Mouse (Mus musculus): ENCODE measurements around the gene Cdh13. TPM values are rescaled to one million over a fixed set of nuclear protein-coding genes. Genes with fewer than 3 reads are reported as not detected.
A peak's percentile ranks its signal among the peaks of the same experiment; 100 is the strongest.

Cdh13 gene
- polyA plus RNA-seq, 1 experiment from 2014 or later = 18.2 TPM

GRCm38 (mm10) chr8:119158628-119159027 is 875.1 kb downstream of the Cdh13 start:
- H3K4me3 ChIP-seq (ENCODE audit: low read depth, low read length) = no peak overlapping the region
- no peak overlapping the region for H3K27ac ChIP-seq (ENCODE audit: low read depth)
- DNase-seq (ENCODE audit: low spot score) (no peak), ATAC-seq (replicated peaks; ENCODE audit: low FRiP score, low TSS enrichment, low read depth) (no peak)
- H3K9ac ChIP-seq (ENCODE audit: low read length) = no peak overlapping the region
- H3K36me3 ChIP-seq (ENCODE audit: control insufficient read depth, insufficient read depth, low read length) = no peaks in the 10 kb centered on the region
- no peaks in the 10 kb centered on the region for H3K4me1 ChIP-seq (replicated peaks; ENCODE audit: control insufficient read depth, insufficient read depth, low read length)
- WGBS = 87% methylated on average over 5 of the region's 5 CpGs
- no peaks in the 10 kb centered on the region for H3K9me3 ChIP-seq (ENCODE audit: control insufficient read depth, low read length)
- H3K27me3 ChIP-seq (replicated peaks; ENCODE audit: control insufficient read depth, insufficient read depth, low read length) = no peaks in the 10 kb centered on the region
- H3K4me2 ChIP-seq (ENCODE audit: low read length) = no peak overlapping the region

- no peak overlapping the region for H3K27ac ChIP-seq (ENCODE audit: low read depth)
- ATAC-seq (replicated peaks; ENCODE audit: low FRiP score, low TSS enrichment, low read depth) (no peak), DNase-seq (ENCODE audit: low spot score) (no peak)
- no peak overlapping the region for H3K4me2 ChIP-seq (ENCODE audit: low read length)
- 52% methylated on average over 8 of the region's 8 CpGs for WGBS
- no peak overlapping the region for H3K9ac ChIP-seq (ENCODE audit: low read length)
- H3K27me3 ChIP-seq (replicated peaks; ENCODE audit: control insufficient read depth, insufficient read depth, low read length) = no peaks in the 10 kb centered on the region
- no peaks in the 10 kb centered on the region for H3K36me3 ChIP-seq (ENCODE audit: control insufficient read depth, insufficient read depth, low read length)
- no peak overlapping the region for H3K4me3 ChIP-seq (ENCODE audit: low read depth, low read length)
- H3K9me3 ChIP-seq (ENCODE audit: control insufficient read depth, low read length) = no peaks in the 10 kb centered on the region
- no peaks in the 10 kb centered on the region for H3K4me1 ChIP-seq (replicated peaks; ENCODE audit: control insufficient read depth, insufficient read depth, low read length)
Measured at GRCm38 (mm10) chr8:119159794-119160193, 876.3 kb downstream of the Cdh13 start.

GRCm38 (mm10) chr8:119164076-119164475 is 880.5 kb downstream of the Cdh13 start:
- no peak overlapping the region for H3K4me3 ChIP-seq (ENCODE audit: low read depth, low read length)
- DNase-seq (ENCODE audit: low spot score) (peak; percentile 84), ATAC-seq (replicated peaks; ENCODE audit: low FRiP score, low TSS enrichment, low read depth) (no peak)
- no peak overlapping the region for H3K4me2 ChIP-seq (ENCODE audit: low read length)
- H3K9me3 ChIP-seq (ENCODE audit: control insufficient read depth, low read length) = no peaks in the 10 kb centered on the region
- H3K27me3 ChIP-seq (replicated peaks; ENCODE audit: control insufficient read depth, insufficient read depth, low read length) = no peaks in the 10 kb centered on the region
- no peak overlapping the region for H3K27ac ChIP-seq (ENCODE audit: low read depth)
- H3K4me1 ChIP-seq (replicated peaks; ENCODE audit: control insufficient read depth, insufficient read depth, low read length) = no peaks in the 10 kb centered on the region
- no peaks in the 10 kb centered on the region for H3K36me3 ChIP-seq (ENCODE audit: control insufficient read depth, insufficient read depth, low read length)
- no peak overlapping the region for H3K9ac ChIP-seq (ENCODE audit: low read length)
- WGBS = 53% methylated on average over 5 of the region's 5 CpGs

GRCm38 (mm10) chr8:119177226-119177935 is 893.8 kb downstream of the Cdh13 start:
- ATAC-seq (replicated peaks; ENCODE audit: low FRiP score, low TSS enrichment, low read depth) = no peak
- 81% methylated on average over 6 of the region's 6 CpGs for WGBS
- no peak overlapping the region for H3K27ac ChIP-seq (ENCODE audit: low read depth)
- no peaks in the 10 kb centered on the region for H3K36me3 ChIP-seq (ENCODE audit: control insufficient read depth, insufficient read depth, low read length)
- H3K27me3 ChIP-seq (replicated peaks; ENCODE audit: control insufficient read depth, insufficient read depth, low read length) = no peaks in the 10 kb centered on the region
- H3K4me3 ChIP-seq (ENCODE audit: low read depth, low read length) = no peak overlapping the region
- H3K9me3 ChIP-seq (ENCODE audit: control insufficient read depth, low read length) = no peaks in the 10 kb centered on the region
- no peaks in the 10 kb centered on the region for H3K4me1 ChIP-seq (replicated peaks; ENCODE audit: control insufficient read depth, insufficient read depth, low read length)
- DNase-seq (ENCODE audit: low spot score) = no peak
- H3K4me2 ChIP-seq (ENCODE audit: low read length) = no peak overlapping the region
- H3K9ac ChIP-seq (ENCODE audit: low read length) = no peak overlapping the region

- H3K9me3 ChIP-seq (ENCODE audit: control insufficient read depth, low read length) = no peaks in the 10 kb centered on the region
- no peak overlapping the region for H3K4me3 ChIP-seq (ENCODE audit: low read depth, low read length)
- WGBS = 57% methylated on average over 13 of the region's 13 CpGs
- no peak overlapping the region for H3K27ac ChIP-seq (ENCODE audit: low read depth)
- H3K36me3 ChIP-seq (ENCODE audit: control insufficient read depth, insufficient read depth, low read length) = no peaks in the 10 kb centered on the region
- H3K9ac ChIP-seq (ENCODE audit: low read length) = no peak overlapping the region
- H3K4me1 ChIP-seq (replicated peaks; ENCODE audit: control insufficient read depth, insufficient read depth, low read length) = no peaks in the 10 kb centered on the region
- H3K27me3 ChIP-seq (replicated peaks; ENCODE audit: control insufficient read depth, insufficient read depth, low read length) = no peaks in the 10 kb centered on the region
- DNase-seq (ENCODE audit: low spot score) (no peak), ATAC-seq (replicated peaks; ENCODE audit: low FRiP score, low TSS enrichment, low read depth) (no peak)
- H3K4me2 ChIP-seq (ENCODE audit: low read length) = no peak overlapping the region
Measured at GRCm38 (mm10) chr8:119180626-119181025, 897.1 kb downstream of the Cdh13 start.

- no peak overlapping the region for H3K4me3 ChIP-seq (ENCODE audit: low read depth, low read length)
- DNase-seq (ENCODE audit: low spot score) = peak; percentile 55
- H3K27me3 ChIP-seq (replicated peaks; ENCODE audit: control insufficient read depth, insufficient read depth, low read length) = no peaks in the 10 kb centered on the region
- no peaks in the 10 kb centered on the region for H3K36me3 ChIP-seq (ENCODE audit: control insufficient read depth, insufficient read depth, low read length)
- H3K27ac ChIP-seq (ENCODE audit: low read depth) = no peak overlapping the region
- H3K4me2 ChIP-seq (ENCODE audit: low read length) = no peak overlapping the region
- 64% methylated on average over 8 of the region's 8 CpGs for whole genome bisulfite sequencing
- no peak for ATAC-seq (replicated peaks; ENCODE audit: low FRiP score, low TSS enrichment, low read depth)
- H3K4me1 ChIP-seq (replicated peaks; ENCODE audit: control insufficient read depth, insufficient read depth, low read length) = no peaks in the 10 kb centered on the region
- H3K9me3 ChIP-seq (ENCODE audit: control insufficient read depth, low read length) = 0 out of 2 replicates have a peak, but pooled peaks cover 3% of the 10 kb centered on the region
- H3K9ac ChIP-seq (ENCODE audit: low read length) = no peak overlapping the region
Measured at GRCm38 (mm10) chr8:119195695-119196094, 912.2 kb downstream of the Cdh13 start.

- H3K9ac ChIP-seq (ENCODE audit: low read length) = no peak overlapping the region
- no peak for ATAC-seq (replicated peaks; ENCODE audit: low FRiP score, low TSS enrichment, low read depth)
- no peaks in the 10 kb centered on the region for H3K27me3 ChIP-seq (replicated peaks; ENCODE audit: control insufficient read depth, insufficient read depth, low read length)
- no peaks in the 10 kb centered on the region for H3K4me1 ChIP-seq (replicated peaks; ENCODE audit: control insufficient read depth, insufficient read depth, low read length)
- H3K36me3 ChIP-seq (ENCODE audit: control insufficient read depth, insufficient read depth, low read length) = no peaks in the 10 kb centered on the region
- no peak for DNase-seq (ENCODE audit: low spot score)
- H3K4me2 ChIP-seq (ENCODE audit: low read length) = no peak overlapping the region
- H3K27ac ChIP-seq (ENCODE audit: low read depth) = no peak overlapping the region
- 0 out of 2 replicates have a peak, but pooled peaks cover 3% of the 10 kb centered on the region for H3K9me3 ChIP-seq (ENCODE audit: control insufficient read depth, low read length)
- no peak overlapping the region for H3K4me3 ChIP-seq (ENCODE audit: low read depth, low read length)
- 69% methylated on average over 10 of the region's 10 CpGs for WGBS
Measured at GRCm38 (mm10) chr8:119196486-119197150, 913.1 kb downstream of the Cdh13 start.

- H3K9ac ChIP-seq (ENCODE audit: low read length) = no peak overlapping the region
- no peaks in the 10 kb centered on the region for H3K36me3 ChIP-seq (ENCODE audit: control insufficient read depth, insufficient read depth, low read length)
- ATAC-seq (replicated peaks; ENCODE audit: low FRiP score, low TSS enrichment, low read depth) (no peak), DNase-seq (ENCODE audit: low spot score) (no peak)
- WGBS = 77% methylated on average over 9 of the region's 9 CpGs
- H3K27me3 ChIP-seq (replicated peaks; ENCODE audit: control insufficient read depth, insufficient read depth, low read length) = no peaks in the 10 kb centered on the region
- no peak overlapping the region for H3K27ac ChIP-seq (ENCODE audit: low read depth)
- H3K9me3 ChIP-seq (ENCODE audit: control insufficient read depth, low read length) = 0 out of 2 replicates have a peak, but pooled peaks cover 3% of the 10 kb centered on the region
- H3K4me3 ChIP-seq (ENCODE audit: low read depth, low read length) = no peak overlapping the region
- H3K4me2 ChIP-seq (ENCODE audit: low read length) = no peak overlapping the region
- no peaks in the 10 kb centered on the region for H3K4me1 ChIP-seq (replicated peaks; ENCODE audit: control insufficient read depth, insufficient read depth, low read length)
Measured at GRCm38 (mm10) chr8:119208567-119208966, 925.0 kb downstream of the Cdh13 start.

- Histone ChIP-seq H3K9me3 (ENCODE audit: control insufficient read depth, low read length) (no peaks in the 10 kb centered on the region), H3K27ac (ENCODE audit: low read depth) (no peak overlapping the region), H3K4me2 (ENCODE audit: low read length) (no peak overlapping the region), H3K36me3 (ENCODE audit: control insufficient read depth, insufficient read depth, low read length) (no peaks in the 10 kb centered on the region), H3K4me3 (ENCODE audit: low read depth, low read length) (no peak overlapping the region), H3K9ac (ENCODE audit: low read length) (no peak overlapping the region), H3K27me3 (replicated peaks; ENCODE audit: control insufficient read depth, insufficient read depth, low read length) (no peaks in the 10 kb centered on the region), H3K4me1 (replicated peaks; ENCODE audit: control insufficient read depth, insufficient read depth, low read length) (no peaks in the 10 kb centered on the region)
- DNase-seq (ENCODE audit: low spot score) = peak; percentile 72
- WGBS = 6% methylated on average over 1 of the region's 1 CpGs
- ATAC-seq (replicated peaks; ENCODE audit: low FRiP score, low TSS enrichment, low read depth) = no peak
Measured at GRCm38 (mm10) chr8:119224547-119224946, 941.0 kb downstream of the Cdh13 start.

All from intestine, embryonic 14.5 days (tissue).